Mouse (Mus musculus): ENCODE measurements around the gene Lekr1. TPM values are rescaled to one million over a fixed set of nuclear protein-coding genes. Genes with fewer than 3 reads are reported as not detected.
"Not testable (repeated sequence)": the region's sequence is repeated elsewhere in the genome, so short reads cannot be mapped to it uniquely, and the experiment has no call there.

Lekr1 gene
- polyA plus RNA-seq, 1 experiment from 2014 or later: 6.2 TPM

DNA sequence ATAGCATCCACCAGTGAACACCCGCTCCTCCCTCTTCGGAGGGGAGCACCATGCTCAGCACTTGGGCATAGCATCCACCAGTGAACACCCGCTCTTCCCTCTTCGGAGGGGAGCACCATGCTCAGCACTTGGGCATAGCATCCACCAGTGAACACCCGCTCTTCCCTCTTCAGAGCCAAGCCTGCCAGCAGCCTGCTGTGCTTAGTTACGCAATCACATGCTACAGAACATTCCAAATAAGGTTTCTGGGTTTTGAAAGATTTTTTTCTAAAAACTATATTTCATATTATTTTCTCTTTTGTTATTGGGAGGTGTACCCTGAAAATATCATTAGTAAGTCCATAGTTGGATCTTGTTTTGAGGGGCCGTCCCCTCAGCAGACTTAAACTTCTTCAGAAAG, 103.6 kb downstream of the Lekr1 start:
- H3K4me1 ChIP-seq (ENCODE audit: control insufficient read depth, insufficient read depth, low read length); H3K27ac ChIP-seq (ENCODE audit: low read depth, low read length); H3K9me3 ChIP-seq (ENCODE audit: control insufficient read depth, low read length); ATAC-seq (ENCODE audit: insufficient read depth, low FRiP score, low TSS enrichment); H3K36me3 ChIP-seq (ENCODE audit: control insufficient read depth, insufficient read depth, low read length); H3K4me2 ChIP-seq (ENCODE audit: low read depth); H3K27me3 ChIP-seq (ENCODE audit: control insufficient read depth, insufficient read depth, low read length); H3K9ac ChIP-seq (ENCODE audit: low read length); DNase-seq (ENCODE audit: low spot score); H3K4me3 ChIP-seq (ENCODE audit: low read depth, low read length): not testable (repeated sequence)
- WGBS: 93% methylated on average over 5 of the region's 7 CpGs

DNA sequence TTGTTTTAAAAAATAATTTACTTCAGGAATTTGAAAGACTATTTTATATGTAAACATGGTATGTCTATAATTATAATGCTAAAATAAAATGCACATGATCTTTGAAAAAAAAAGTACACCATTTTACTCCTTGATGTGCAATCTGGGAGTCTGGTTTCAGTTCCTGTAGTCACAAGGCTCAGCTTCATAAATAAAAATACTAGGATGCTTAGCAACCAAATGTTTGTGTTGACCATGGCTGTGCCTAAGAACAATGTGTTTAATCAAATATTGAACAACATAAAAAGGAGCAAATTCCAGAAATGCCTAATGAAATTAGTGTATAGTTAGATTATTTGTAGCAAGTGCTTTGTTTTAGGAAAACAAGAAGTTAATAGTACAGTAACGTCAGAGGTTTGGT, 107.9 kb downstream of the Lekr1 start:
- H3K4me3 ChIP-seq (ENCODE audit: low read depth, low read length): no peak overlapping the region
- H3K27me3 ChIP-seq (ENCODE audit: control insufficient read depth, insufficient read depth, low read length): no peaks in the 10 kb centered on the region
- H3K27ac ChIP-seq (ENCODE audit: low read depth, low read length): no peak overlapping the region
- no peak overlapping the region for H3K4me2 ChIP-seq (ENCODE audit: low read depth)
- no peaks in the 10 kb centered on the region for H3K36me3 ChIP-seq (ENCODE audit: control insufficient read depth, insufficient read depth, low read length)
- 88% methylated on average over 1 of the region's 1 CpGs for WGBS
- no peak overlapping the region for H3K9ac ChIP-seq (ENCODE audit: low read length)
- no peaks in the 10 kb centered on the region for H3K9me3 ChIP-seq (ENCODE audit: control insufficient read depth, low read length)
- ATAC-seq (ENCODE audit: insufficient read depth, low FRiP score, low TSS enrichment) (no peak), DNase-seq (ENCODE audit: low spot score) (no peak)
- H3K4me1 ChIP-seq (ENCODE audit: control insufficient read depth, insufficient read depth, low read length): no peaks in the 10 kb centered on the region

DNA sequence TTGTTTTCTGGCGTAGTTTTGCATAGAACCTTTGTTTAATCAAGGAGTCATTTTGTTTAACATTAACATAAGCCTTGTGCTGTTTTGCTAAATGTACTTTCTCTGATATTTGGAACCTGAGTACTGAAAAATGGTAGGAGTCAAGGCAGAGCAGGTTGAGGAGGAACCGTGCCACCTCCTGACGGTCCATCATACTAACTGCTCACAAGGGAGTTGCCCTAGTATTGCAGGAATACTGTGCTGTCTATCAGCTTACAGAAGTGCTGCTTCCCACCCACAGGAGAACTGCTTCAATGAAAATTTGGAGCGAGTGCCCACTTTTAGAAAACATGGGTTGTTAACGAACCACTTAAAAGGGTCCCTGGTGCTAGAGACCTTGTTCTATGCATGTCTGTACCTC, 109.1 kb downstream of the Lekr1 start:
- WGBS: 78% methylated on average over 5 of the region's 5 CpGs
- Histone ChIP-seq H3K4me1 (ENCODE audit: control insufficient read depth, insufficient read depth, low read length) (no peaks in the 10 kb centered on the region), H3K36me3 (ENCODE audit: control insufficient read depth, insufficient read depth, low read length) (no peaks in the 10 kb centered on the region), H3K27ac (ENCODE audit: low read depth, low read length) (no peak overlapping the region), H3K9ac (ENCODE audit: low read length) (no peak overlapping the region), H3K4me3 (ENCODE audit: low read depth, low read length) (no peak overlapping the region), H3K9me3 (ENCODE audit: control insufficient read depth, low read length) (no peaks in the 10 kb centered on the region), H3K27me3 (ENCODE audit: control insufficient read depth, insufficient read depth, low read length) (no peaks in the 10 kb centered on the region), H3K4me2 (ENCODE audit: low read depth) (no peak overlapping the region)
- DNase-seq (ENCODE audit: low spot score) (no peak), ATAC-seq (ENCODE audit: insufficient read depth, low FRiP score, low TSS enrichment) (no peak)

DNA sequence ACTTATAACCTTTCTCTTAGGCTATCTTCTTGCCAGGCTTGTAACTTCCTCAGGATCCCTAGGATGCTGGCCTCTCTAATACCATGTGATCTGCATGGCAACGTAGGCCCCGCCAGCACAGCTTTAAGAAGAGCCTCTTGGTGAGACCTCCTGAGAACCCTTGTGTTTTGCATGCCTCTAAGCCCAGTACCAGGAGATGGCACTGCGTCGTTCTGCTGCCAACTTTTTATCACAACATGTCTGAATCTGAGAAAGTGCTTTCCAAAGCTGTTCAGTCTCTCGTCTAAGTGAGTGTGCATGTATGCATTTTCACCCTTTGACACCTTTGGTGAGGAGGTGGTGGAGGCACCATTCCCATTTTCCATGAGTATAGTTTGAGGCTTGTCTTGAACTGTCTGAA, 116.2 kb downstream of the Lekr1 start:
- Histone ChIP-seq H3K9me3 (ENCODE audit: control insufficient read depth, low read length) (no peaks in the 10 kb centered on the region), H3K36me3 (ENCODE audit: control insufficient read depth, insufficient read depth, low read length) (no peaks in the 10 kb centered on the region), H3K4me1 (ENCODE audit: control insufficient read depth, insufficient read depth, low read length) (no peaks in the 10 kb centered on the region), H3K27ac (ENCODE audit: low read depth, low read length) (no peak overlapping the region), H3K27me3 (ENCODE audit: control insufficient read depth, insufficient read depth, low read length) (no peaks in the 10 kb centered on the region), H3K4me3 (ENCODE audit: low read depth, low read length) (no peak overlapping the region), H3K9ac (ENCODE audit: low read length) (no peak overlapping the region), H3K4me2 (ENCODE audit: low read depth) (no peak overlapping the region)
- 78% methylated on average over 5 of the region's 5 CpGs for WGBS
- ATAC-seq (ENCODE audit: insufficient read depth, low FRiP score, low TSS enrichment) (no peak), DNase-seq (ENCODE audit: low spot score) (no peak)

DNA sequence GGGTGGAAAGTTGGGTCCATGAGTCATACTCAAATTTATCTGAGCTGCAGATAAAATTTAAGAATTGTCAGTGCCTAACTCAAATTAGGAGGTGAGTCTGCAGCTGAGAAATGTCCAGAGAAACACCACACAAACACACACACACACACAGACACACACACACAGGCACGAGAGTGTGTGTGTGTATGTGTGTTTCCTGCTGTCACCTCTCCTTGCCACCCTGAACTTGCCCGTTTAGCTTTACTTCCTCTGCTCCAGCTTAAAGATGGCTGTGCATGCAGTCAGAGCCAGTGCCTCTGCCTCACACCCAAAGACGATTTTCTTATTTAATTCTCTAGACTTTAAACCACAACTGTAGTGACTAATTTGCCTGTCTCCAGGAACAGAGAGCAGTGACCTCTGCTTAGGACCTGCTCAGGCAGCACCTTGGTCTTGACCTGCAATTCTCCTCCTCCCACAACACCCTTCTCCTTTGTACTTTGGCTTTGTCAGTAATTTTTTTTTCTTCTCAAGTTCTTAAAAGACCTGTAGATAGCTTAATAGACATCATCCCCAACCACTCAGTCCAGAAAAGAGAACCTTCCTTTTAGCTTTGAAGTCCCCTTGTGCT, 124.2 kb downstream of the Lekr1 start:
- Histone ChIP-seq H3K36me3 (ENCODE audit: control insufficient read depth, insufficient read depth, low read length) (no peaks in the 10 kb centered on the region), H3K27me3 (ENCODE audit: control insufficient read depth, insufficient read depth, low read length) (no peaks in the 10 kb centered on the region), H3K4me2 (ENCODE audit: low read depth) (no peak overlapping the region), H3K4me1 (ENCODE audit: control insufficient read depth, insufficient read depth, low read length) (no peaks in the 10 kb centered on the region), H3K9ac (ENCODE audit: low read length) (no peak overlapping the region), H3K9me3 (ENCODE audit: control insufficient read depth, low read length) (no peaks in the 10 kb centered on the region), H3K4me3 (ENCODE audit: low read depth, low read length) (no peak overlapping the region), H3K27ac (ENCODE audit: low read depth, low read length) (no peak overlapping the region)
- DNase-seq (ENCODE audit: low spot score) (no peak), ATAC-seq (ENCODE audit: insufficient read depth, low FRiP score, low TSS enrichment) (no peak)
- 61% methylated on average over 3 of the region's 3 CpGs for WGBS

DNA sequence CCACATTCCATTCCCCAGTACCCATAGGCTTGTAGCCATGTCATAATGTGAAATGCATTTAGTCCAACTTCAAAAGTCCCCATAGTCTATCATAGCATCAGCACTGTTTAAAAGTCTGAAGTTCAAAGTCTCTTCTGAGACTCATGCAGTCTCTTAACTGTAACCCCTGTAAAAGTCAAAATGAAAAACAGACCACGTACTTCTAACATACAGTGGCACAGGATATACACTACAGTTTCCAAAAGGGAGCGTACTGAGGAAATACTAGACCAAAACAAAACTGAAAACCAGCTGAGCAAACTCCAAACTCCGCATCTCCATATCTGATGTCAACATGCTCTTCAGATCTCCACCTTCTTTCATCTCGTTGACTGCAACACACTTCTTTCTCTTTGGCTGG, 127.5 kb downstream of the Lekr1 start:
- no peak overlapping the region for H3K9ac ChIP-seq (ENCODE audit: low read length)
- H3K4me3 ChIP-seq (ENCODE audit: low read depth, low read length): no peak overlapping the region
- ATAC-seq (ENCODE audit: insufficient read depth, low FRiP score, low TSS enrichment) (no peak), DNase-seq (ENCODE audit: low spot score) (no peak)
- H3K27ac ChIP-seq (ENCODE audit: low read depth, low read length): no peak overlapping the region
- H3K9me3 ChIP-seq (ENCODE audit: control insufficient read depth, low read length): no peaks in the 10 kb centered on the region
- no peak overlapping the region for H3K4me2 ChIP-seq (ENCODE audit: low read depth)
- no peaks in the 10 kb centered on the region for H3K4me1 ChIP-seq (ENCODE audit: control insufficient read depth, insufficient read depth, low read length)
- no peaks in the 10 kb centered on the region for H3K27me3 ChIP-seq (ENCODE audit: control insufficient read depth, insufficient read depth, low read length)
- WGBS: 88% methylated on average over 4 of the region's 4 CpGs
- H3K36me3 ChIP-seq (ENCODE audit: control insufficient read depth, insufficient read depth, low read length): no peaks in the 10 kb centered on the region

DNA sequence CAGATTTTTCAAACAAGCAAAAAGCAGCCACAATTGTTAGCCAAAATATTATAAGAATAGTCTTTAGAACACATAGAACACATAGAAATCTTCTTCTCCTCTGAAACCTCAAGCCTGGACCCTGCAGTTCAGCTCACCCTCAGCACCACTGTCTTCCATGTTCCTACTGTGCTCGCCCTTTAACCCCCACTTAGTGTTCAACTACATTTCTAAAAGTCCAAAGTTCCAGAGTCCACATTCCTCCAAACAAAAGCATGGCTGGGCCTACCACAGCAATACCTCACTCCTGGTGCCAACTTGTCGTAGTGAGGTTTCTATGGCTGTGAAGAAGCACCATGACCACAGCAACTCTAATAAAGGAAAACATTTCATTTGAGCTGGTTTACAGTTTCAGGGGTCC, 128.7 kb downstream of the Lekr1 start:
- DNase-seq (ENCODE audit: low spot score) (no peak), ATAC-seq (ENCODE audit: insufficient read depth, low FRiP score, low TSS enrichment) (no peak)
- Histone ChIP-seq H3K36me3 (ENCODE audit: control insufficient read depth, insufficient read depth, low read length) (no peaks in the 10 kb centered on the region), H3K27ac (ENCODE audit: low read depth, low read length) (no peak overlapping the region), H3K9me3 (ENCODE audit: control insufficient read depth, low read length) (no peaks in the 10 kb centered on the region), H3K27me3 (ENCODE audit: control insufficient read depth, insufficient read depth, low read length) (no peaks in the 10 kb centered on the region), H3K4me1 (ENCODE audit: control insufficient read depth, insufficient read depth, low read length) (no peaks in the 10 kb centered on the region), H3K4me2 (ENCODE audit: low read depth) (no peak overlapping the region), H3K9ac (ENCODE audit: low read length) (no peak overlapping the region), H3K4me3 (ENCODE audit: low read depth, low read length) (no peak overlapping the region)
- 90% methylated on average over 2 of the region's 2 CpGs for WGBS

DNA sequence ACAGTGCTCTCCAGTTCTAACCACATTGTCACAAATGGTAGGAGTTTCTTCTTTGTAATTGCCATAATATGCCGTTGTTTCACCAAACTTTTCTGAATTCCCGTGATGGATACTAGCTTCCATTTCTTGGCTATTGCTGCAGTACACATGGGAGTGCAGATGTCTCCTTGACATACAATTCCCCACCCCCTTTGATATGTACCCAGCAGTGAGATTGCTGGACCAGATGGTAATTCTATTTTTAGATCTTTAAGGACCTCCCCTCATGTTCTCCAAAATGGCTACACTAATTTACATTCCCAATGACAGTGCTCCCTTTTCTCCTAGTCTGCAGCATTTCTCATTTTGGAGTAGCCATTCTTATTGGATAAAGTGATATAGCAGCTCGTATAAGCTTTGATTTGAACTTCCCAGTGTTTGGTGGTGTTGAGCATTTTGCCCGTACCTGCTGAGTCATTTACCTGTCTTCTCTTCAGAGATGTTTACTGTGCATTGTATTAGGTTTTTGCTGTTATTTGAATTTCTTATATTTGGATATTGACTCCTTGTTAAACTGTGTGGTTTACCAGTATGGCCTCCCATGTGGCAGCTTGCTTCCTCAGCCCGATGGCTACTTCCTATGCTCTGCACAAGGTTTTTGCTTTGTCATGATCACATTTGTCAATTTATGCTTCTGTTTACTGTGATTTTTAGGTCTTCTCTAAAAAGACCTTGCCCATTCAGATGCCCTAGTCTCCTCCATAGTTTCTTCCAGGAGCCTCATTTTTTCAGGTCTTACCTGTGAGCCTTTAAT, 131.5 kb downstream of the Lekr1 start:
- Histone ChIP-seq H3K4me1 (ENCODE audit: control insufficient read depth, insufficient read depth, low read length) (no peaks in the 10 kb centered on the region), H3K27me3 (ENCODE audit: control insufficient read depth, insufficient read depth, low read length) (no peaks in the 10 kb centered on the region), H3K9me3 (ENCODE audit: control insufficient read depth, low read length) (no peaks in the 10 kb centered on the region), H3K4me2 (ENCODE audit: low read depth) (no peak overlapping the region), H3K36me3 (ENCODE audit: control insufficient read depth, insufficient read depth, low read length) (no peaks in the 10 kb centered on the region), H3K4me3 (ENCODE audit: low read depth, low read length) (no peak overlapping the region), H3K9ac (ENCODE audit: low read length) (no peak overlapping the region), H3K27ac (ENCODE audit: low read depth, low read length) (no peak overlapping the region)
- DNase-seq (ENCODE audit: low spot score) (no peak), ATAC-seq (ENCODE audit: insufficient read depth, low FRiP score, low TSS enrichment) (no peak)
- WGBS: 92% methylated on average over 5 of the region's 5 CpGs

DNA sequence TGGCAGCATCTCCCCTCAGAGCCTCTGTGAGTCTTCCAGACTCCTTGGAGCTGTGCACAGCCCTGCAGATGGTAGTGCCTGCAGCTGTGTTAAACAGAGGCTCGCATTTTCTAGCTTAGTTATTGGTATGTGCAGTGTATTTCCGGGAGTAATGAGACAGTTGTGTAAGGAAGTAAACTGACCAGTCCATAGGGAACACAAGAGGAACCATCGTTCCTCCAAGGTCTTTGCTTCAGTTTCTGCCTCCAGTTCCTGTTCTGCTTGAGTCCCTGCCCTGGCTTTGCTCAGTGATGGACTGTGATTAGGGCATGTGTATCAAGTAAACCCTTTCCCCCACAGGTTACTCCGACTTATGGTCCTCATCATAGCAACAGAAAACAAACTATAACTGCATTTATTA, 134.9 kb downstream of the Lekr1 start:
- Histone ChIP-seq H3K27me3 (ENCODE audit: control insufficient read depth, insufficient read depth, low read length) (no peaks in the 10 kb centered on the region), H3K36me3 (ENCODE audit: control insufficient read depth, insufficient read depth, low read length) (no peaks in the 10 kb centered on the region), H3K4me3 (ENCODE audit: low read depth, low read length) (no peak overlapping the region), H3K4me2 (ENCODE audit: low read depth) (no peak overlapping the region), H3K9ac (ENCODE audit: low read length) (no peak overlapping the region), H3K4me1 (ENCODE audit: control insufficient read depth, insufficient read depth, low read length) (no peaks in the 10 kb centered on the region), H3K9me3 (ENCODE audit: control insufficient read depth, low read length) (no peaks in the 10 kb centered on the region), H3K27ac (ENCODE audit: low read depth, low read length) (no peak overlapping the region)
- WGBS: 90% methylated on average over 4 of the region's 4 CpGs
- no peak for ATAC-seq (ENCODE audit: insufficient read depth, low FRiP score, low TSS enrichment)
- no peak for DNase-seq (ENCODE audit: low spot score)
